Mouse (Mus musculus): ENCODE measurements around the gene Cd81.

The Cd81 gene

DNA sequence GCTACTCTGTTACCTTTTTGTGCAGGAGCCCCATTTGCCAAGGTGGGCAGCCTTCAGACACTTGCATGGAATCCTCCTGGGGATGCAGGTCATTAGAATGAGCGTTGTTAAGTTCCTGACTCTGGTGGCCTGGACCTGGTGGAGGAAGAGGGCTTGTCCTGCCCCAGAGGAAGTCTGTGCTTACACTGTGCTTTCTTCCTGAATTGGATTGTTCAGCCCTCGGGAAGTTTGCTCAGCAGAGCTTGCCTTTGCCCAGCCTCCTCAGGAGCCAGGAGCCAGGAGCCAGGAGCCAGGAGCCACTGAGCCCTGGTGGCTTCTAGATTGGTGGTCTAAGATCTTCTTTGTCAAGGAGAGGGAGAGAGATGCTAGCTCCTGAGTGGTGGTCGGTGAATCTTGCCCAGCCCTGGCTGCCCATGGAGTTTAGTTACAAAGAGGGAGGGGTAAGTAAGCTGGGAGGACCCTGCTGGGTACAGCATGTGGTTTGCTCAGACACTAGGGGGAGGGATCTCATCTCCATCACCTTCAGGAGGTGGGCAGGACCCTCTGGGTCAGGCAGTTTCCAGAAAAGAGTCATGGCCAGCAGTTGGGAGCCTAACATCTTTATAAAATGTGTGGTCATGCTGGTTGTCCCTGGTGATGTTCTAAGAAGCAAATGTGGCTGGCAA is 56.6 kb downstream of the Cd81 start:
- no peak for DNase-seq (ENCODE audit: low read depth in 1 of 2, low spot score in 2 of 2)

DNA sequence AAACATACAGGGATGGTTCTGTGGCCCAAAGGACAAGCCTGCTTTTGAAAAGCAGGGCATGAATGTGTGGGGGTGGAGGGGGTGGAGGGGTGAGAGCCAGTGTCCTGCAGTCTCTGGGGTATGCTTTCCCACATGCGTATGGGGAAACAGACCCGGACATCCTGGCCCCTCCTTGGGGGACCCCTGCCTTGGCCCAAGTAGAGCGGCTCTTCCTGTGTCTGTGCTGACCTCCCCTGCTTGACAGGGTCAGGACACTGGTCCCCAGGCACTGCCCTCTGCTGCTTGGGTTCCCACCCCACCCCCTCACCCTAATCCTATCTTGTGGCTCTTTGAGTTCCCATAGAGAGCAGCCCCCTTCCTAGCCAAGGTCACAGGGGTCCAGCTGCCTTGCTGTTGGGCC is 57.2 kb downstream of the Cd81 start:
- DNase-seq (ENCODE audit: low read depth in 1 of 2, low spot score in 2 of 2), result no peak

DNA sequence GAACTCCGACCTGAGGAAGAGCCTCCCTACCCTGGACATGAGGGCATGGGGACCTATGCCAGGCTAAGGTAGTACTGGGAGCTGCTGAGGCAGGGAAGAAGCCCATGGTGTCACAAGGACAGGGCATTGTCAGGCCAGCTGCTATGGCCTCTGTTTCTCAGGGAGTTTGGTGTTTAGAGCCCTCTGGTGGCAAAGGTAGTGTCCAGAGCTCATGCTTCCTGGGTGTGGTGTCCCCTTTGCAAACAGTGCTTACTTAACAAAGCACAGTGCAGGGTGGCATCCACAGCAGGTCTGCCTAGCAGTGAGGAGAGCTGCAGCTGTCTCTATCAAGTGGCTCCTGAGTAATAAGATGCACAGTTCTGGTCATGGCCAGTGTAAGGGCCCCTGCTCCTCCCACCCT is 58.3 kb downstream of the Cd81 start:
- no peak for DNase-seq (ENCODE audit: low read depth in 1 of 2, low spot score in 2 of 2)

DNA sequence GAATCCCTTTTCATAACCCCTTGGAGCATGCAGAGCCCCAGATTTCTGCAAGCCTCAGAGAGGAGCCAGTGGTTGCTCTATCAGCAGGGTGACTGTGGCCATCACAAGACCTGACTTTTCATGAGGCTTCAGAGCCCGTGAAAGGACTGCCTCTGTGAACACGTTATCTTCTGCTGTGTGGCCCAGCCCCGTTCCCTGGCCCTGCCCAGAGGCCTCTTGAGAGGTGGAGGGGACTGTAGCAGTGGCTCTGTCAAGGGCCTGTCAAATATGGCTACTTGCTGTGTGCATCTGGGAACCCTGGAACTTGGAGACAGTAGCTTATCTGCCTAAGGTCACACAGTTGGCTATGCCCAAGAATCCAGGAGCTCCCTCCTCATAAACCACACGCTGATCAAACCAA is 59.2 kb downstream of the Cd81 start:
- DNase-seq (ENCODE audit: low read depth in 1 of 2, low spot score in 2 of 2), result no peak

DNA sequence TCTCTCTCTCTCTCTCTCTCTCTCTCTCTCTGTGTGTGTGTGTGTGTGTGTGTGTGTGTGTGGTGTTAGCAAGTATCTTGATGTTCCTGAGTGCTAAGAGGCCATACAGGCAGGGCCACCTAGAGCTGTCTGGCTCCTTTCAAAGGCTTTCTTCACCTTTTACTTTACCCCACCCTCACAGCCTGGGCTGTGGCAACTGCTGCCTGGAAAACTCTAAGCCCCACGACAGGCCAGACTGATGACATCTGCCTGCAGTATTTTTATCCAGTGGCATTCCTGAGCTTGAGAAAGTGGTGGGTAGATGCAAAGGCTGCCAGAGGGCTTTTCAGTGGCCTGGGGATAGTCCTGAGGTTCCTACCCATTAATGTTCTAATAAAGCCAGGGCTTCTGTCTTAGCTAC is 59.9 kb downstream of the Cd81 start:
- no peak for DNase-seq (ENCODE audit: low read depth in 1 of 2, low spot score in 2 of 2)

DNA sequence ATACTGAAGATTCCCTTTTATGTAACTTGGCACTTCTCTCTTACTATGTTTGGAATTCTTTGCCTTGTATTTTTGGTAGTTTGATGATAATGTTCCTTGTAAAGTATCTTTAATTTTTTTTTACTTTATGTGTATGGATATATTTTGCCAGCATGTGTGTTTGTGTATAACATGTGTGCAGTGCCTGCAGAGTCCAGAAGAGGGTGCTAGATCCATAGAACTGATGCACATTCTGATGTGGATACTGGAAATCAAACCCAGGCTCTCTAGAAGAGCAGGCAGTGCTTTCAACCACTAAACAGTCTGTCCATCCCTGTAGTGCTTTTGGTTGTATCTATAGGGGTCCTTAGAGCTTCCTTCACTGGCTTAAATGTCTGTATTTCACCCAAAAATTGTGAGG is 62.2 kb downstream of the Cd81 start:
- no peak for DNase-seq (ENCODE audit: low read depth in 1 of 2, low spot score in 2 of 2)

DNA sequence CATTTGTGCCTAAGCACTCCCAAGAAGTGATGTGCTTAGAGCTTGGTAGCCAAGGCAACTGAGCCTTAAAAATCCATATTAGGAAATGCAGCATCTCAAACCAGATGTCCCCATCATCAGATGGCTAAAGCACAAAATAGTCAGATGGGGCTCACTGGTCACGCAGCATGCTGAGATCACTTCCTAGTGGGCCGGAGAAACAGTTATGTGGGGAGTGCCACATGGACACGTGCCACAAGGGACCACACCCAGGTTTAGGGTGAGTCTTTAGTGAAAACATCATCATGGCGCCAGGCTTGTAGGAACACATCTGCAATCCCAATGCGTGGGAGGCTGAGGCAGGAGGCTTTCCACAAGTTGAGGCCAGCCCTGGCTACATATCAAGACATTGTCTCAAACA is 64.0 kb downstream of the Cd81 start:
- DNase-seq (ENCODE audit: low read depth in 1 of 2, low spot score in 2 of 2), result no peak
